Mouse (Mus musculus) liver, adult 2 months (tissue): ENCODE measurements around the gene Fam107b. TPM values are rescaled to one million over a fixed set of nuclear protein-coding genes. Genes with fewer than 3 reads are reported as not detected.

Source experiments
- DNase-seq: peaks from one replicate; pipeline ENCODE4 v3.0.0-alpha.2; 2011; ENCODE audit warnings: low read depth, low spot score; ENCODE audit errors: extremely low read depth
- H3K27ac ChIP-seq: fragments of 200-500 bp; replicated peaks from 2 replicates; pipeline ENCODE4 v1.5.1; 2012; ENCODE audit warnings: low read depth, mild to moderate bottlenecking, control low read depth, inconsistent platforms, low read length; ENCODE audit not compliant: insufficient read depth
- H3K27me3 ChIP-seq: fragments of 200-500 bp; 2 replicates; pipeline ENCODE4 v1.6.1; 2012; ENCODE audit warnings: mild to moderate bottlenecking, moderate library complexity, low read length, inconsistent platforms; ENCODE audit not compliant: control insufficient read depth, insufficient read depth
- H3K36me3 ChIP-seq: fragments of 200-500 bp; 2 replicates; pipeline ENCODE4 v1.6.1; 2012; ENCODE audit warnings: low read length, inconsistent platforms; ENCODE audit not compliant: control insufficient read depth, insufficient read depth
- H3K4me1 ChIP-seq: fragments of 200-500 bp; 2 replicates; pipeline ENCODE4 v1.6.1; 2011; ENCODE audit warnings: low read length; ENCODE audit not compliant: control insufficient read depth, insufficient read depth
- H3K4me3 ChIP-seq: fragments of 200-500 bp; 2 replicates; pipeline ENCODE4 v1.5.1; 2011; ENCODE audit warnings: low read depth, mild to moderate bottlenecking, control low read depth, low read length, moderate library complexity; ENCODE audit not compliant: insufficient read depth
- H3K79me2 ChIP-seq: fragments of 200-500 bp; 2 replicates; pipeline ENCODE4 v1.6.1; 2012; ENCODE audit warnings: inconsistent platforms, mild to moderate bottlenecking, low read length, moderate library complexity; ENCODE audit not compliant: control insufficient read depth, insufficient read depth
- H3K9ac ChIP-seq: fragments of 200-500 bp; 2 replicates; pipeline ENCODE4 v1.6.1; 2012; ENCODE audit warnings: low read depth, mild to moderate bottlenecking, control low read depth, inconsistent platforms, low read length
- CTCF ChIP-seq: fragments of 200-500 bp; IDR thresholded peaks from 2 replicates; pipeline ENCODE4 v1.5.1; 2011; ENCODE audit warnings: low read depth, low read length, control low read depth
- POLR2A ChIP-seq: fragments of 200-500 bp; IDR thresholded peaks from 2 replicates; pipeline ENCODE4 v1.6.1; 2011; ENCODE audit warnings: low read length, control low read depth; ENCODE audit not compliant: insufficient read depth; ENCODE audit errors: extremely low read depth
- WGBS: fragments of 180-500 bp; shearing (Covaris S2); methylation state at CpG from one replicate; pipeline ENCODE4 v1.1.7; 2018; 5-methylcytosine and 5-hydroxymethylcytosine counted together
- polyA plus RNA-seq: library from polyadenylated mRNA; depleted of rRNA; stranded (reverse); fragments of >200 nt; gene quantifications from 2 replicates; pipeline ENCODE4 v1.2.3, GENCODE M21; 2012
- total RNA-seq: library from RNA; depleted of rRNA; stranded (reverse); fragments of >200 nt; gene quantifications from 2 replicates; pipeline ENCODE4 v1.2.3, GENCODE M21; 2014

Fam107b gene
- total and polyA plus RNA-seq, 2 experiments: 13.7 to 68.6 TPM

- peak; percentile 61 for DNase-seq
- Histone ChIP-seq H3K36me3 (no peaks in the 10 kb centered on the region), H3K4me3 (no peak overlapping the region), H3K27me3 (no peaks in the 10 kb centered on the region), H3K9ac (no peak overlapping the region), H3K27ac (peak overlapping the region; percentile 44), H3K4me1 (peaks cover 11% of the 10 kb centered on the region), H3K79me2 (no peaks in the 10 kb centered on the region)
- 20% methylated on average over 2 of the region's 2 CpGs for WGBS
- TF ChIP-seq POLR2A (no peak), CTCF (no peak)
Measured at GRCm38 (mm10) chr2:3579316-3579902, 9.1 kb downstream of the Fam107b start.

DNA sequence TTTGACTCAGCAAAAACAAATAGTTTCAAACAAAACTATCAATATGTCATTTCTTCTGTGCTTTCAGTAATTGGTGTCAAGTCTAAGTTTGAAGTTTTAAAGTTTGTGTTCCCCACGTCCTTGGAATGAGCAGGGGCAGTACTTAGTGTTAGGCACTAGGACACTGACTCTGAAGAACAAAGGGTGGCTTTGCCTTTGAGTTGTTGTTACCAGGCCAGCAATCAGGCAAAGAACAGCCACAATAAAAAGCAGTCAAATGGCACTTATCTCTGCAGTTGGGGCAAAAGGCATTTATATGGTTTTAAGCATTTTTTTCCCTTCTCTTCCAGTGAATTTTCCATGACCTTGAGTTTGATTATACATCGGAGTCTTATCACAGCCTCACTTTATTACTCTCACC, 12.5 kb downstream of the Fam107b start:
- H3K27me3 ChIP-seq: no peaks in the 10 kb centered on the region
- no peak for DNase-seq
- H3K4me3 ChIP-seq: no peak overlapping the region
- H3K9ac ChIP-seq: no peak overlapping the region
- WGBS: 85% methylated on average over 2 of the region's 2 CpGs
- TF ChIP-seq CTCF: no peak
- TF ChIP-seq POLR2A: no peak
- peaks cover 9% of the 10 kb centered on the region for H3K4me1 ChIP-seq
- no peaks in the 10 kb centered on the region for H3K36me3 ChIP-seq
- H3K27ac ChIP-seq: no peak overlapping the region
- no peaks in the 10 kb centered on the region for H3K79me2 ChIP-seq

GRCm38 (mm10) chr2:3585231-3585783, 15.0 kb downstream of the Fam107b start:
- Histone ChIP-seq H3K9ac (no peak overlapping the region), H3K27ac (no peak overlapping the region), H3K79me2 (no peaks in the 10 kb centered on the region), H3K4me1 (no peaks in the 10 kb centered on the region), H3K36me3 (no peaks in the 10 kb centered on the region), H3K4me3 (no peak overlapping the region), H3K27me3 (no peaks in the 10 kb centered on the region)
- WGBS: 84% methylated on average over 3 of the region's 3 CpGs
- DNase-seq: no peak
- TF ChIP-seq POLR2A (no peak), CTCF (no peak)

GRCm38 (mm10) chr2:3590086-3590915, 20.0 kb downstream of the Fam107b start:
- Histone ChIP-seq H3K79me2 (no peaks in the 10 kb centered on the region), H3K27me3 (no peaks in the 10 kb centered on the region), H3K4me1 (no peaks in the 10 kb centered on the region), H3K4me3 (no peak overlapping the region), H3K36me3 (no peaks in the 10 kb centered on the region), H3K27ac (no peak overlapping the region), H3K9ac (no peak overlapping the region)
- no peak for DNase-seq
- TF ChIP-seq CTCF (no peak), POLR2A (no peak)
- WGBS: 80% methylated on average over 6 of the region's 6 CpGs

DNA sequence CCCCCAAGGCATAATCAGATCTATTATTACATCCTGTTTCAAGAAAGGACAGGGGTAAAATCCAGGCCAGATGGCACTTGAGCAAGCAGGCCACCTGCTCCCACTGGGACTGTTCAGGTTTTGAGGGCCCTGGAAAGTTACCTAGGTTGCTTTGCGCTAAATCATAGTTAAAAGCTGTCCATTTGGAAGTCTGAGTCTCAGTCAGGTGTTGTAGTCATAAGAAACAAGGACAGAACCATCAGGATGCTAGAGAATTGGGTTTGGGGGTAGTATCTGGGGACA, 20.6 kb downstream of the Fam107b start:
- Histone ChIP-seq H3K4me3 (no peak overlapping the region), H3K9ac (no peak overlapping the region), H3K79me2 (no peaks in the 10 kb centered on the region), H3K36me3 (no peaks in the 10 kb centered on the region), H3K4me1 (no peaks in the 10 kb centered on the region), H3K27me3 (no peaks in the 10 kb centered on the region), H3K27ac (no peak overlapping the region)
- TF ChIP-seq CTCF (no peak), POLR2A (no peak)
- 94% methylated on average over 1 of the region's 1 CpGs for WGBS
- DNase-seq: no peak

DNA sequence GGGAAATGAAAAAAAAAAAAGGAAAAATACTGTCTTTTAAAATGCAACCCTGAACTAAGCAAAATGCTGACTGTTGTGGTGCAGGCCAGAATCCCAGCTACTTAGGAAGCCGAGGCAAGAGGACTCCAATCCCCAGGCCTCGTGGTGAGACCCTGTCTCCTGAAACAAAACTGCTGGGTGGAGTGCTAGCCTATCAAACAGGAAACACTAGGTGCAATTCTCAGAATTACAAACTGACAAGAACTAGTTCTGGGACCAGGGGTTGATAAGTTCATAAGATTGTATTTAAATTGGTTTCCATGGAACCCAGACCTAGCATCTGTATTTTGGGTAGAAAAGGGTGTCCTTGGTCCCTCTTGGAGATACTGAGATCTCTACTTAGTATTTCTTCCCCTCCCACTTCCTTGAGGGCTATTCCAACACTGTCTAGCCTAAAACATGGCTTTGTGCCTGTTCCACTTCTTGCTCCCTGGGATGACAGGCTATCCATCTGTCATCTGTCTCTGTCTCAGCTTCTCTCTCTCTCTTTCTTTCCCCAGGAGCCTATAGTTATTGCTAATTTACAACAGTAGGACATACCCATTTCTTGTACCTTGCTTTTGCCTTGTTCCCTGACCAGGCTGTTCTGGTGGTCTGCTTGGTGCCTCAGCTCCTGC, 24.5 kb downstream of the Fam107b start:
- TF ChIP-seq POLR2A: no peak
- TF ChIP-seq CTCF: no peak
- no peak overlapping the region for H3K9ac ChIP-seq
- H3K79me2 ChIP-seq: no peaks in the 10 kb centered on the region
- 63% methylated on average over 2 of the region's 2 CpGs for WGBS
- H3K36me3 ChIP-seq: no peaks in the 10 kb centered on the region
- DNase-seq: no peak
- no peaks in the 10 kb centered on the region for H3K4me1 ChIP-seq
- H3K27me3 ChIP-seq: no peaks in the 10 kb centered on the region
- no peak overlapping the region for H3K27ac ChIP-seq
- no peak overlapping the region for H3K4me3 ChIP-seq
